Mouse (Mus musculus): ENCODE results near the gene Agap3. TPM values are rescaled to one million over a fixed set of nuclear protein-coding genes. Genes with fewer than 3 reads are reported as not detected.
A peak's percentile ranks its signal among the peaks of the same experiment; 100 is the strongest.

Gene Agap3
- polyA plus RNA-seq, 1 experiment from 2014 or later: 32.4 TPM

DNA sequence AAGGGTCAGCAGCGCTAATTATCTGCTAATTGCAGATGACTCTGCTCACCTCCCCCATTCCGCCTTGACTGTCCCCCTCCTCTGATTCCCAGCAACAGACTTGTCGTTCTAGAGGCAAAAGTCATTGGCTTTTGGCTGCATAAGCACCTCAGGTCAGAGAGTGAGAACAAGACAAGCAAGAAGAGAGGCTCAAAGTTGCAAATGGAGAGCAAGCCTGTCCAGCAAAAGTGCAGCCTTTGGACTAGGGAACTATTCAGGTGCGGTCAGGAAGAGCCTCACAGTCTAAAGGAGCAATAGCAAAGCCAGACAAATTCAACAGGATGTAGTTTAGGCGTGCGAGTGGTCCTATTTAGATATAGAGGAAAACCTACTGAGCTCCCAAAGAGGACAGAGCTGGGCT, 75.8 kb downstream of the Agap3 start:
- Histone ChIP-seq H3K27me3 (peaks cover 95% of the 10 kb centered on the region), H3K9me3 (no peaks in the 10 kb centered on the region), H3K36me3 (no peaks in the 10 kb centered on the region), H3K4me2 (no peak overlapping the region), H3K9ac (no peak overlapping the region), H3K4me1 (peaks cover 17% of the 10 kb centered on the region), H3K4me3 (no peak overlapping the region), H3K27ac (no peak overlapping the region)
- ATAC-seq (ENCODE audit: insufficient number of reproducible peaks, low FRiP score, low TSS enrichment, low read depth): no peak
- WGBS: 13% methylated on average over 6 of the region's 6 CpGs

DNA sequence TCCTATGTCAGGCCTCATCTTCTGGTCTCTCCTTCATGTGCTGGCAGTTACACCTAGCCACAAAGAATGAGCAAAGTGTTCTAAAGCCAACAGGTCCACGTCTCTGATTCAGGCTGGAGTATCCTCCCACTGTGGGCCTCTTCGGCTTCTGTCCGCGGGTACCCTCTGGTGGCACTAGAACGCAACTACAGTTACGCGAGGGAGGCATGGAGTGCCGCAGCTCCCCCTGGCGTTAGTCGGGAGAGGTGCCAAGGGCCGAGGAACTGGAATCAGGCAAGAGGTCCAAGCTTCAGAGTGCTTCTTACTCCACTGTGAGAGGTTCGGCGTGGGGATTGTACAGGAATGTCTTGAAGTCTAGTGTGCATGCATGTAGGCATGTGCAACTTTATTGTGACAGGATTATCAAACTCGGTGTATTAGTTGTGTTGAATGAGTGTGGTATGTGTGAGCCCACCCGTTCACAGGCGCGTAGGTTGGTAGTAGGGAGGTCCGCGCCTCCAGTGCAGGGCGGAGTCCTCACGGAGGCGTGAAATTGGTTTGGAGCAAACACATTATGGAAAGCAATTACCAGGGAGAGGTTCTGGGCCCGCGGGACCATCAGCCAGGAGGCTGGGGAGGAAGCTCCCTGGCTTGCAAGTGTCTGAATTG, 78.2 kb downstream of the Agap3 start:
- 17% methylated on average over 24 of the region's 24 CpGs for WGBS
- H3K27me3 ChIP-seq: peaks cover 72% of the 10 kb centered on the region
- H3K9ac ChIP-seq: no peak overlapping the region
- H3K4me1 ChIP-seq: peaks cover 17% of the 10 kb centered on the region
- no peaks in the 10 kb centered on the region for H3K9me3 ChIP-seq
- no peaks in the 10 kb centered on the region for H3K36me3 ChIP-seq
- no peak for ATAC-seq (ENCODE audit: insufficient number of reproducible peaks, low FRiP score, low TSS enrichment, low read depth)
- no peak overlapping the region for H3K27ac ChIP-seq
- H3K4me2 ChIP-seq: no peak overlapping the region
- no peak overlapping the region for H3K4me3 ChIP-seq

DNA sequence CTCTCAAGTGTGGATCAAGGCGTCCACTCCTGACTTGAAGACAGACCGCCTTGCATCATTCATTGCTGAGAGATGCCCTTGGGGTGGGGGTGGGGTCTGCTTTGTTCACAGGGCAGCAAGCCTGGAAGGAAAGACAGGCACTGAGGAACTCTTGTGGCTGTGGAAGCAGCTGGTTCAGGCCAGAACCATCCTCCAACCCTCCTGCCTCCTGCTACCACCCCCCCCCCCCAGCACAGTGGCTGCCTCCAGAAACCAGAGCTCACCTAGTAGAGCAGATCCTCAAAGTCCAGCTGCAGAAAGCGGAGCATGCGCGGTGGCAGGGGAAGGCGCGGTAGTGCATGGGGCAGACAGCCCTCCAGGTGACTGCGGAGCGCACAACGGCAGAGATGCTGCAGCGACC, 81.4 kb downstream of the Agap3 start:
- H3K27me3 ChIP-seq: peaks cover 52% of the 10 kb centered on the region
- no peaks in the 10 kb centered on the region for H3K36me3 ChIP-seq
- H3K4me3 ChIP-seq: no peak overlapping the region
- H3K9ac ChIP-seq: no peak overlapping the region
- H3K27ac ChIP-seq: no peak overlapping the region
- WGBS: 54% methylated on average over 11 of the region's 11 CpGs
- H3K4me2 ChIP-seq: no peak overlapping the region
- ATAC-seq (ENCODE audit: insufficient number of reproducible peaks, low FRiP score, low TSS enrichment, low read depth): no peak
- H3K4me1 ChIP-seq: 0 out of 2 replicates have a peak, but pooled peaks cover 5% of the 10 kb centered on the region
- no peaks in the 10 kb centered on the region for H3K9me3 ChIP-seq

DNA sequence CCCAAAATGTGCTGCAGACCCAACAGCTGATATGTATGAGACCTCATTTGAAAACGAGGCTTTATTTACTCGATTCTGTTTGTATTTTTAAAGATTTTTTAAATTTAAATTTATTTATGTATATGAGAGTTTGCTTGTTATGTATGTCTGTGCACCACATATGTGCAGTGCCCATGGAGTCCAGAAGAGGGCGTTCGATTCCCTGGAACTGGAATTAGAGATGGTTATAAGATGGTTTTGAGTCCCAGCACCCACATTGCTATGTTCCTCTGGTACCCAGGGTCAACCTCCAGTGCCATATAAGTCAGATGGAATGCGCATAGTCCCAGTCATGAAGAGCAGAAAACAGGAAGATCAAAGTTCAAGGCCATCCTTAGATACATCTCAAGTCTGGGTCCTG, 82.3 kb downstream of the Agap3 start:
- no peak for ATAC-seq (ENCODE audit: insufficient number of reproducible peaks, low FRiP score, low TSS enrichment, low read depth)
- H3K27me3 ChIP-seq: peaks cover 43% of the 10 kb centered on the region

DNA sequence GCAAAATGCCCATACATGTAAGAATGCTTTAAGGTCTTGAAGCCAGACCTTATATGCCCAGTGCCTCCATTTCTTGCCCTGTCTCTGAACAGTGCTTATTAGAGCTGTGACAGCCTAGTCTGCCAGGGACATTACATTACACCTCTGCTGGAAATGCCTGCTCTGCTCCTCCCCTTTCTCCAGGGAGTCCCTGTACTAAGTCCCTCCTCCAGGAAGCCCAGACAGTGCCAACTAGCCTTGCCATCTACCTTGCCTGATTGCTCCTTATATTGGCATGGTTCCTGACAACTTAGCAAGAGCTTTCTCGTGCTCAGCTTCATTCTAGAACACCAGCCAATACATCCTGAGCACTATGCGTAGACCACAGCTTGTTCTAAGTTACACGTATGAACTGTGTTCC, 83.8 kb downstream of the Agap3 start:
- Histone ChIP-seq H3K4me3 (no peak overlapping the region), H3K27ac (no peak overlapping the region), H3K9me3 (no peaks in the 10 kb centered on the region), H3K4me2 (no peak overlapping the region), H3K9ac (no peak overlapping the region), H3K36me3 (no peaks in the 10 kb centered on the region), H3K4me1 (peaks cover 21% of the 10 kb centered on the region), H3K27me3 (peaks cover 34% of the 10 kb centered on the region)
- no peak for ATAC-seq (ENCODE audit: insufficient number of reproducible peaks, low FRiP score, low TSS enrichment, low read depth)
- 80% methylated on average over 3 of the region's 3 CpGs for WGBS

More for the DNA sequence above, 82.3 kb downstream of the Agap3 start:
- WGBS: 51% methylated on average over 5 of the region's 5 CpGs
- Histone ChIP-seq H3K36me3 (no peaks in the 10 kb centered on the region), H3K4me2 (no peak overlapping the region), H3K9ac (no peak overlapping the region), H3K4me1 (0 out of 2 replicates have a peak, but pooled peaks cover 7% of the 10 kb centered on the region), H3K9me3 (no peaks in the 10 kb centered on the region), H3K4me3 (no peak overlapping the region), H3K27ac (no peak overlapping the region)

DNA sequence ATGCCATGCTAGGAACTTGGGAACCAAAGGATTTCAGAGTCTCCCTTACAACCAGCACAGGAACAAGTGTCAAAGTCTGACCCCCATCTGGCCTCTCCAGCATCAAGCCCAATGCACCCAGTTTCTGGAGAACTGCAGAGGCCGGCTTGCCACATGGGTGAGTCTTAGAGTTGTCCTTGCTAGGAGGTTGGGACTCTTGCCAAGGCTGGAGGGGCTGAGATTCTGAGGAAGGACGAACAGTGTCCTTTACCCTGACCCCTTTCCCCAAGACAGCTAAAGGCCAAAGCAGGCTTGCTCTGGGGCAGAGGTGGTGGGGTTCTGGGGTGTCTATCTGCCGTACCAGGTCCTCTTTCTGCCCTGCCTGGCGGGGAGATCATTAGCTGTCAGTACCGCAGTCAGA, 84.5 kb downstream of the Agap3 start:
- Histone ChIP-seq H3K4me3 (no peak overlapping the region), H3K9ac (no peak overlapping the region), H3K4me2 (no peak overlapping the region), H3K36me3 (no peaks in the 10 kb centered on the region), H3K27ac (no peak overlapping the region), H3K27me3 (peaks cover 26% of the 10 kb centered on the region), H3K4me1 (peaks cover 29% of the 10 kb centered on the region), H3K9me3 (no peaks in the 10 kb centered on the region)
- WGBS: 64% methylated on average over 5 of the region's 5 CpGs
- ATAC-seq (ENCODE audit: insufficient number of reproducible peaks, low FRiP score, low TSS enrichment, low read depth): no peak

DNA sequence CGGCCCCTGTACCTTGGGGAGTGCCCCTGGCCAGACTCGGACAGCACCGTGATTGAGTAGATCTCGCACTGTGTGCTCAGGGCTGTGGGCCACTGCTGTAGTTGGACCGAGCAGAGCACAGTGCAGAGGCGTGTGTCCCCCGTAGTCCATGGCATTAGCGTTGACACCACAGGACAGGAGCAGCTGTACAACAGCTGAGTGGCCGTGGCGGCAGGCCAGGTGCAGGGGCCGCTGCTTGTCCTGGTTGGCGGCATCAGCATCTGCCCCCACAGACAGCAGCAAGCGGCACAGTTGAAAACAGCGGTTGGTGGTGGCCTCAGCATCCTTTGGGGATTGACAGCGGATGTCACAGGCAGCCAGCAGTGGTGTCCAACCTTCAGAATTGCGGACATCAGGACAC, 85.6 kb downstream of the Agap3 start:
- Histone ChIP-seq H3K4me3 (no peak overlapping the region), H3K36me3 (no peaks in the 10 kb centered on the region), H3K27me3 (peaks cover 17% of the 10 kb centered on the region), H3K9me3 (no peaks in the 10 kb centered on the region), H3K4me1 (peaks cover 29% of the 10 kb centered on the region), H3K4me2 (no peak overlapping the region), H3K27ac (0 out of 2 replicates have a peak overlapping the region, but pooled peaks have one; percentile 7), H3K9ac (no peak overlapping the region)
- WGBS: 59% methylated on average over 16 of the region's 16 CpGs
- 0 out of 2 replicates have a peak, but pooled peaks have one; percentile 30 for ATAC-seq (ENCODE audit: insufficient number of reproducible peaks, low FRiP score, low TSS enrichment, low read depth)

DNA sequence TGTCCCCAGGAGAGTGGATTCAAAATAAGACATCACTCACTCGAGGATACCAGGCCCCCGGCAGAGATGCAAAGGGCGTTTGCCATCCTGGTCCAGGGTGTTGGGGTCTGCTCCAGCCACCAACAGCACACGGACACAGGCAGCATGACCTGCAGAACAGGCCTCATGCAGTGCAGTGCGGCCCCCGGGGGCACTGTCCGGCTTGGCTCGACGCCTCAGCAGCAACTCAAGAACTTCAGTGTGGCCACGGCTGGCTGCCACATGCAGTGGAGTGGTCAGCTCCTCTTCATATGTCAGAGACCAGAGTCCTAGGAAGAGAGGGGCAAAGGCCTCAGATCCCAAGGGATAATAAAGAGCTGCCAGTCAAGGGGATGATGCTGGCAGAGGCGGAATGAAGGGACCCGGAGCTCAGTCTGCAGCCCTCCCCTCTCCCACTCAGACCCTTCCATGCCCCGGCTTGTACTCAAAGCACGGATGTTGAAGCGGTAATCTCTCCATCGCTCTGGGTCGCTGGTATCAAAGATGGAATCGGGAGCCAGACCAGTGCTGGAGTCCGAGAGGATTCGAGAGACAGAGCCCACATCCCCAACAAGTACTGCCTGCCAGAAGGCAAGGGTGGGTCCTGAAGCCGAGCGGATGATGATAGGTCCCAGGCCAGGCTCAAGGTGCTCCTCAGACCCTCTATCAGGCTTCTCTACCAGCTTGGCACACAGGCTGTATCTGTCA, 87.8 kb downstream of the Agap3 start:
- H3K9me3 ChIP-seq: no peaks in the 10 kb centered on the region
- H3K4me3 ChIP-seq: no peak overlapping the region
- no peak overlapping the region for H3K9ac ChIP-seq
- H3K36me3 ChIP-seq: no peaks in the 10 kb centered on the region
- no peak for ATAC-seq (ENCODE audit: insufficient number of reproducible peaks, low FRiP score, low TSS enrichment, low read depth)
- H3K27ac ChIP-seq: no peak overlapping the region
- peaks cover 14% of the 10 kb centered on the region for H3K27me3 ChIP-seq
- 77% methylated on average over 22 of the region's 22 CpGs for WGBS
- no peak overlapping the region for H3K4me2 ChIP-seq
- peaks cover 29% of the 10 kb centered on the region for H3K4me1 ChIP-seq

DNA sequence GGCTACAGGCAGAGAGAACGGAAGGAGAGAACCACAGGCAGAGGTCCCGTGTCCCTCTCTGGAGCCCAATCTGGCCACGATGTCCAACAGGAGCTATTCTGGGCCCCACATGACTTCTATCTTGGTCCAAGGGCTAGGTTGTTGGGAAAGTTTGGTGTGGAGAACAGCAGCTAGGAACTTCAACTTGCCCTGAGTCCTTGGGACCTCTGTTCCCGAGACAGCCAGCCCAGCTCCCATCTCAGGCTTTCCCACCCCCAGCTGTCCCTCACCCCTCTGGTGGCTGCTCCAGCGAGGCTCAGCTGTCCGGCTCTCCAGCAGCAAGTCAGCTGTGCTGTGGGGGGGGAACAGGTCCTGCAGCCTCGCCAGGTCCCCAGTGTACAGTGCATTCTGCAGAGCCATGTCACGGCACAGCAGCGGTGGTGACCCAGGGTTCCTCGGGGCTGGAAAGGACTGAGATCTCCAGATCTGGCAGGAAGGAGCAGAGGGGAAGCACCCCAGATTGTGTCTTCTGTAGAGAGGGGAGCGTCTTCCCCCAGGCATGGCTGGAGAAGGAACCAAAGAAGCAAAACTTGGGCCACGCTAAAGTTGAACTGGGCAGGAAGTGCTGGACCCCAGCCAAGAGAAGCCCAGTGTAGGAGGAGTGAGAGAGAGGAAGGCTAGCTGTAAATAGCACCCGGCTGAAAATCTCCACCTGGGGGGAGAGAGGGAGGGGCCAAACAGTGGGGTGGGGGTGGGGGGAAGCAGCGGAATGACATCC, 88.6 kb downstream of the Agap3 start, which contains the start of gene Asb10:
Asb10 (minus strand) TSS at position 592 of the 757 bp plus-strand sequence.
- ATAC-seq (ENCODE audit: insufficient number of reproducible peaks, low FRiP score, low TSS enrichment, low read depth): peak; percentile 53; the same call in 1 of the 2 replicates
- Histone ChIP-seq H3K4me1 (peaks cover 29% of the 10 kb centered on the region), H3K4me2 (peak within 1 kb of the TSS; percentile 34), H3K27me3 (peaks cover 14% of the 10 kb centered on the region), H3K27ac (0 out of 2 replicates have a peak within 1 kb of the TSS, but pooled peaks have one; percentile 50), H3K9me3 (no peaks in the 10 kb centered on the region), H3K9ac (no peak within 1 kb of the TSS), H3K36me3 (no peaks in the 10 kb centered on the region), H3K4me3 (no peak within 1 kb of the TSS)
- WGBS: 21% methylated on average over 14 of the region's 14 CpGs

DNA sequence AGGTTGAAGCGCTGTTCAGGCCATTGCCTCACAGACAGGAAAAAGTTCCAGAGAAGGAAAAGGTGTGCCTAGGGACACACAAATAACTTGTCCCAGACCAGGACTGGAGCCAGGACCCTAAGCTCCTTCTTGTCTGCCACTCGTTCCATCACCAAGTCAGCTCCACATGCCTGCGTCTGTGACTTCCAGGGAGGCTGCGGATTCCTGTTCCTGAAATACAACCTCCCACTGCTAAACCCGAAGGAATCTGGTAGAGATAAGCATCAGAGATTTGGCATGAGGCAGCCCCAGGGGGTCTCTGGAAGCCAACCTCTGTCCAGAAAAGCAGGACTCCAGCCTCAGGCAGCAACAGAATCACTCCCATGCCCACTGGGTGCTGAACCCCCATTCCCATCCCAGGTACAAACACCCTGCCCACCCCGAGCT, 89.2 kb downstream of the Agap3 start:
- Histone ChIP-seq H3K4me1 (peaks cover 29% of the 10 kb centered on the region), H3K9me3 (no peaks in the 10 kb centered on the region), H3K4me2 (peak overlapping the region; percentile 34), H3K36me3 (no peaks in the 10 kb centered on the region), H3K9ac (no peak overlapping the region), H3K27me3 (peaks cover 13% of the 10 kb centered on the region), H3K4me3 (no peak overlapping the region), H3K27ac (no peak overlapping the region)
- WGBS: 15% methylated on average over 6 of the region's 6 CpGs
- ATAC-seq (ENCODE audit: insufficient number of reproducible peaks, low FRiP score, low TSS enrichment, low read depth): no peak

DNA sequence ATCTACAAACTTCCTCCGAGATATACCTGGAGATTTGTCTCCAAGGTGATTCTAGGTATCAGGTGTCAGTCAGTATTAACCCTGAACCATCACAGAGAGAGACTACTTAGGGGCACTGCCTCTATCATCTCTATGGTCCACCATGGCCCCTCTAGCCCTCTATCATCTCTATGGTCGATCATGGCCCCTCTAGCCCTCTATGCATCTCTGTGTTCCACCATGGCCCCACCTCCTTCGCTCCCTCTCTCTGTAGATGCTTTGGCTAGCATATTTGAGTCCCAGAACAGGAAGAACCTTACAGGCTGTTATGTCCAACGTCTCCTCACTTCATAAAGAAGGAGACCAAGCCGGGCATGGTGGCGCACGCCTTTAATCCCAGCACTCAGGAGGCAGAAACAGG, 90.7 kb downstream of the Agap3 start:
- Histone ChIP-seq H3K9me3 (no peaks in the 10 kb centered on the region), H3K4me3 (no peak overlapping the region), H3K27ac (no peak overlapping the region), H3K4me1 (peaks cover 26% of the 10 kb centered on the region), H3K9ac (no peak overlapping the region), H3K4me2 (no peak overlapping the region), H3K36me3 (no peaks in the 10 kb centered on the region), H3K27me3 (peaks cover 8% of the 10 kb centered on the region)
- ATAC-seq (ENCODE audit: insufficient number of reproducible peaks, low FRiP score, low TSS enrichment, low read depth): no peak
- 75% methylated on average over 7 of the region's 7 CpGs for WGBS
